Mouse (Mus musculus) G1E (cell line): ENCODE results near the gene Chrm2.

ENCODE experiments used
- CTCF ChIP-seq: IDR thresholded peaks from 2 replicates; pipeline ENCODE4 v1.5.1; 2012; ENCODE audit warnings: low read depth, low read length, inconsistent platforms, mixed read lengths
- GATA1 ChIP-seq: IDR thresholded peaks from 2 replicates; pipeline ENCODE4 v1.6.1; 2012; ENCODE audit warnings: borderline replicate concordance, low read length, inconsistent platforms, mixed read lengths
- GATA2 ChIP-seq: IDR thresholded peaks from 2 replicates; pipeline ENCODE4 v1.6.1; 2012; ENCODE audit warnings: low read depth, low read length, inconsistent platforms, borderline replicate concordance
- POLR2AphosphoS5 ChIP-seq: IDR thresholded peaks from 2 replicates; pipeline ENCODE4 v1.6.1; 2012; ENCODE audit warnings: low read depth, low read length, inconsistent platforms; ENCODE audit not compliant: insufficient replicate concordance
- TAL1 ChIP-seq: conservative IDR thresholded peaks from 2 replicates; pipeline ENCODE4 v1.6.1; 2012; ENCODE audit warnings: low read depth, low read length, inconsistent platforms, mixed read lengths

- TF ChIP-seq CTCF (no peak), GATA1 (no peak), POLR2AphosphoS5 (no peak), TAL1 (no peak), GATA2 (no peak)
These were observed 153.4 kb downstream of the Chrm2 start for GRCm38 (mm10) chr6:36541247-36541646.
